Mouse (Mus musculus): Measurements from ENCODE around the gene Fbh1. TPM values are rescaled to one million over a fixed set of nuclear protein-coding genes. Genes with fewer than 3 reads are reported as not detected.

Gene Fbh1
- total and polyA plus RNA-seq, 2 experiments from 2014 or later = 66.2 to 98.9 TPM

- TF ChIP-seq CTCF (IDR thresholded peaks at IDR 0.05; ENCODE audit: low read depth) = no peak
- ATAC-seq (no peak), DNase-seq (no peak)
- Histone ChIP-seq H3K9me3 (ENCODE audit: low read length) (no peaks in the 10 kb centered on the region), H3K27ac (ENCODE audit: low read depth, low read length) (no peak overlapping the region), H3K27me3 (ENCODE audit: insufficient read depth, low read length) (no peaks in the 10 kb centered on the region), H3K4me3 (ENCODE audit: low read depth, low read length) (no peak overlapping the region), H3K4me2 (ENCODE audit: low read depth) (no peak overlapping the region), H3K4me1 (ENCODE audit: insufficient read depth) (no peaks in the 10 kb centered on the region), H3K36me3 (ENCODE audit: insufficient read depth) (no peaks in the 10 kb centered on the region), H3K9ac (no peak overlapping the region)
- WGBS = 62% methylated on average over 2 of the region's 2 CpGs
Measured at GRCm38 (mm10) chr2:11695867-11696266, 81.5 kb downstream of the Fbh1 start.

- no peak for TF ChIP-seq CTCF (IDR thresholded peaks at IDR 0.05; ENCODE audit: low read depth)
- WGBS = 77% methylated on average over 2 of the region's 2 CpGs
- no peak overlapping the region for H3K4me3 ChIP-seq (ENCODE audit: low read depth, low read length)
- no peak overlapping the region for H3K9ac ChIP-seq
- H3K27ac ChIP-seq (ENCODE audit: low read depth, low read length) = no peak overlapping the region
- no peaks in the 10 kb centered on the region for H3K36me3 ChIP-seq (ENCODE audit: insufficient read depth)
- H3K4me1 ChIP-seq (ENCODE audit: insufficient read depth) = no peaks in the 10 kb centered on the region
- H3K4me2 ChIP-seq (ENCODE audit: low read depth) = no peak overlapping the region
- DNase-seq (no peak), ATAC-seq (no peak)
- H3K27me3 ChIP-seq (ENCODE audit: insufficient read depth, low read length) = no peaks in the 10 kb centered on the region
- H3K9me3 ChIP-seq (ENCODE audit: low read length) = no peaks in the 10 kb centered on the region
Measured at GRCm38 (mm10) chr2:11694104-11694503, 83.3 kb downstream of the Fbh1 start.

- 92% methylated on average over 4 of the region's 4 CpGs for WGBS
- H3K4me1 ChIP-seq (ENCODE audit: insufficient read depth) = no peaks in the 10 kb centered on the region
- H3K4me3 ChIP-seq (ENCODE audit: low read depth, low read length) = no peak overlapping the region
- DNase-seq (no peak), ATAC-seq (no peak)
- TF ChIP-seq CTCF (IDR thresholded peaks at IDR 0.05; ENCODE audit: low read depth) = no peak
- H3K27ac ChIP-seq (ENCODE audit: low read depth, low read length) = no peak overlapping the region
- no peaks in the 10 kb centered on the region for H3K9me3 ChIP-seq (ENCODE audit: low read length)
- H3K9ac ChIP-seq = no peak overlapping the region
- no peak overlapping the region for H3K4me2 ChIP-seq (ENCODE audit: low read depth)
- H3K27me3 ChIP-seq (ENCODE audit: insufficient read depth, low read length) = no peaks in the 10 kb centered on the region
- no peaks in the 10 kb centered on the region for H3K36me3 ChIP-seq (ENCODE audit: insufficient read depth)
Measured at GRCm38 (mm10) chr2:11693352-11693751, 84.0 kb downstream of the Fbh1 start.

Other genes with a start within 250 kb of the Fbh1 start
- 19.2 and 22.5 TPM in 2 replicates for gene Pfkfb3, start 223.5 kb downstream of the Fbh1 start, total RNA-seq (2014; rRNA removed)
- 21.0 and 28.9 TPM in 2 replicates for gene Pfkfb3, start 223.5 kb downstream of the Fbh1 start, polyA plus RNA-seq (2015; fragmentation: Nextera tagmentation; extraction: Ambion mirVana)
- 95.3 and 95.4 TPM in 2 replicates for gene Rbm17, start 173.4 kb downstream of the Fbh1 start, total RNA-seq (2014; rRNA removed)
- 129 and 130 TPM in 2 replicates for gene Rbm17, start 173.4 kb downstream of the Fbh1 start, polyA plus RNA-seq (2015; fragmentation: Nextera tagmentation; extraction: Ambion mirVana)
- gene Gm17490, start 151.3 kb downstream of the Fbh1 start, total RNA-seq (2014; rRNA removed) = not detected in 2 replicates
- gene Gm17490, start 151.3 kb downstream of the Fbh1 start, polyA plus RNA-seq (2015; fragmentation: Nextera tagmentation; extraction: Ambion mirVana) = not detected in 2 replicates
- gene Il2ra, start 134.8 kb downstream of the Fbh1 start, total RNA-seq (2014; rRNA removed) = not detected in 2 replicates
- gene Il2ra, start 134.8 kb downstream of the Fbh1 start, polyA plus RNA-seq (2015; fragmentation: Nextera tagmentation; extraction: Ambion mirVana) = 0.04 TPM in 1 of 2 replicates, not detected in the other
- gene Il15ra, start 72.3 kb downstream of the Fbh1 start, total RNA-seq (2014; rRNA removed) = 1.00 and 2.2 TPM in 2 replicates
- 0.83 and 1.3 TPM in 2 replicates for gene Il15ra, start 72.3 kb downstream of the Fbh1 start, polyA plus RNA-seq (2015; fragmentation: Nextera tagmentation; extraction: Ambion mirVana)
- 51.1 and 57.1 TPM in 2 replicates for gene Ankrd16, start 294 bp upstream of the Fbh1 start, total RNA-seq (2014; rRNA removed)
- 18.5 and 26.9 TPM in 2 replicates for gene Ankrd16, start 294 bp upstream of the Fbh1 start, polyA plus RNA-seq (2015; fragmentation: Nextera tagmentation; extraction: Ambion mirVana)

All from forebrain, postnatal 0 days (tissue).